Mouse (Mus musculus) thymus, postnatal 0 days (tissue): ENCODE results near the gene Fam49a. TPM values are rescaled to one million over a fixed set of nuclear protein-coding genes. Genes with fewer than 3 reads are reported as not detected.
"Not testable (repeated sequence)": the region's sequence is repeated elsewhere in the genome, so short reads cannot be mapped to it uniquely, and the experiment has no call there.

Source experiments
- DNase-seq: peaks from one replicate; pipeline ENCODE4 v3.0.0-alpha.2; 2015; ENCODE audit warnings: low spot score
- polyA plus RNA-seq: library from polyadenylated mRNA; unstranded; fragments of >200 nt; fragmentation: Nextera tagmentation; extraction: Ambion mirVana; gene quantifications from 2 replicates; pipeline ENCODE4 v1.2.1, GENCODE M21; 2015

The Fam49a gene
- polyA plus RNA-seq, 1 experiment from 2014 or later = 8.7 TPM

DNA sequence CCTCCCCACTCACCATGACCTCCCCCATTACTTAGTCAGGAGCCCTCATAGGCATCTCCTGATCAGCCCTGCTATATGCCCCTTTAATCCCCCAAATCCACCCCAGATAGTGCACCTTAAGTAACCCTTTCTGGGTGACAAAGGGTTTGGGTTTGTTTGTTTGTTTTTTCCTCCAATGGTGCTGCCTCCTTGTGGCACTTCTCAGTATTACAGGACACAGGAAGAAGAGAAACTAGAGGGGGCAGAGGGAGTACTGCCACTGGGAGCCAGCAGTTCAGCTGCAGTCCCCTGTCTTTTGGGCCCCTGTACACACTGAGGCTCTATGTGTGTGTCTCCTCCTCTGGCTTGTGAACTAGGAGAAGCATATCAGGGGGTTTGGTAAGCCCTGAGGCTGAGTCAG, 51.5 kb downstream of the Fam49a start:
- DNase-seq = peak; percentile 32

DNA sequence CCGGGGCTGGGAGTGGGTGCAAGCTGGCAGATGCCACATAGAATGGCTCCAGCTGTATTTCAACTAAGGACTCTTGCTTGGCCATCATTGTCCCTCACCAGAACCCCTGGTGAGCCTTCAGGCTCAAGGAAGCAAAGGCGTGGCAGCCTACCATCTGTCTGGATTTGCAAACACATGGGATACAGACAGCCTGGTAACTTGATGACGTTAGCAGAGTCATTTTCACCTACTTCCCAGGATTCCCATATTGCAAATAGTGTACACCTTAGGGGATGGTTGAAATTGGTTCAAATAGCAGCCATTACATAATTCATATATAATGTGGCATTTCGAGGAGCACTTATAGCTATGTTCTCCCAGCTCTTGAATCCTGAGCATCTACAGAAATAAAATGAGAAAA, 52.0 kb downstream of the Fam49a start:
- DNase-seq = no peak

GRCm38 (mm10) chr12:12314326-12314725, 52.4 kb downstream of the Fam49a start:
- DNase-seq = no peak

GRCm38 (mm10) chr12:12315011-12315410, 53.1 kb downstream of the Fam49a start:
- DNase-seq = no peak

DNA sequence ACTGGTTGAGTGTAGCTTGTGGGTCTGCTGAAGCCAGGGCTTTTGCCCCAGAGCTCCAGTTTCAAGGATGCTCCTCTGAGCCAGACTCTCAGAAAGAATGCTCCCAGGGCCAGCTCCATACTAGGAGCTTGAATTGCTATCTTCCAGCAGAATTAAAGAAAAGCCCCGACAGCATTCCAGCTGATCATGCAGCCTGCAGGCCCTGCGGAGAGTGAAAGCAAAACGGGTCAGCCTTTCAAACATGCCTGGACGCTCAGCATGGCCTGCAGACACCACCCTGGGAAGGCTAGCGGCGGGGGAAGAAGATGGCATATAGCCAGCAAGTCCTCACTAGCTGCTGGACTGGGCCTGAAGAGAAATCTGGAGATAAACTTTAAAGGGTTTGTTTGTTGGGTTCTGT, 55.0 kb downstream of the Fam49a start:
- DNase-seq = no peak

DNA sequence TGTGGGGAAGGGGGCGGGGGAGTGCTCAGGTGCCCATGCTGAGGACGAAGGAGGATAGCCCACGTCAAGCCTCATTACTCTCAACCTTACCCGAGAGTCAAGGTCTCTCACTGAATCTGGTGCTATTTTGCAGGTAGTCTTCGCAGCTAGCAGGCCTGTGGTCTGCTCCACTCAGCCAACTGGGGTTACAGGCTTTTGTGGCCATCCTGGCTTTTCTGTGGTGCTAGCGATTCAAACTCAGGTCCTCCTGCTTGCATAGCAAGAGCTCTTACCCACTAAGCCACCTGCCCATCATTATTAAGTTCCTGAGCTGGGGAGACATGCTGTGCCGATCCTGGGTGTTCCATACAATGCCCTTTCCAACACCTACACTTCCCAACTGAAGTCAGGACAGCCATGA, 55.7 kb downstream of the Fam49a start:
- DNase-seq = no peak

- peak; percentile 66 for DNase-seq
These were observed 56.3 kb downstream of the Fam49a start for GRCm38 (mm10) chr12:12318140-12318734.

DNA sequence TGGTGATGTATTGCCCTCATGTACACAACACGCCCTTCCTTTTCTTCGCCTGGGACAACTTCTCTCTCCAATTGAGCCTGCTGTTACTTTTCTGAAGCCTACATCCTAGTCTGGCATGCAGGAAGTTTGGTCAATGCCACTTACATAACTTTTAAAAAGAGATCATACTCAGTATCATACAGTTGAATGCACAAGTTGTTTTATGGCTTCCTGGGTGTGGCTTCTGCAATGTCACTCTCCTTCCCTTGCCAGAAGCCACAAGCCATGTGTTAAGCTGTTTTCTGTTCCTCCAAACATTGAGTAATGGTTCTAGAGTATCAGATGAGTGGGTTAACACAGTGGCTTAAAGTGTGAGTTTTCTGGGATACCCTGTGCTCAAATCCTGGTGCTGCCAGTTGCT, 58.8 kb downstream of the Fam49a start:
- DNase-seq = no peak

DNA sequence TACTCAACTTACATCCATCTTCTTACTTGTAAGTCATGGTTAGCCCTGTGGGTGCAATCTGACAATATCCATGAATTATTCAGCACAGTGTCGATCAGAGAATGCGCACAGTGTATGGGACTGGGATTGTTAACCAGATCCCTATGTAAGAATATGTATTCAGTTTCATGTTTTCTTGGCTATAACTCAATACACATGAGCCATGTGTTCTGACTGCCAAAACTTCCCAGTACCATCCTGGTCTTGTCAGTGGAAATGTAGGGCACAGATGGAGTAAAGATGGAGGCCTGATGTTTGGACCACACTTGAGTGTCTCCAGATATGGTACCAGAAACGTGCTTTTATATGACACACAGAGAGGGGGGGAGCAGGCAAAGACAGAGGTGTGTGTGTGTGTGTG, 59.2 kb downstream of the Fam49a start:
- no peak for DNase-seq

DNA sequence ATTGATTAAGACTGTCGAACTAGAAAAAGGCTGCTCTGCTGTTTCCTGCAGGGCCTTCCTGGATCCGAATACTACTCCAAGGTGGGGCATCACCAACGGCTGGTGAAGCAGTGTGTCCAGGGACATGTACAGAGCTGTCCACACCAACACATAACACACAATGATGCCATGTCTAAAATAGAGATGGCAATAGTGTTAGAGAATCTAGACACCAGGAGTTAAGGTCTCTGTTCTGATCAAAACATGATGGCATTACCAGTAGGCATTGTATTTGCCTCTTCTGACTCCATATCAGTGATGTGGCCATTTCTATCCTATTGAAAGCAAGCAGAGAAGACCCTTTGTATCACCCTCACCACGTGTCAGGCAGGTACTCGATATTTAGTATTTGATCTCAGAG, 61.1 kb downstream of the Fam49a start:
- no peak for DNase-seq

DNA sequence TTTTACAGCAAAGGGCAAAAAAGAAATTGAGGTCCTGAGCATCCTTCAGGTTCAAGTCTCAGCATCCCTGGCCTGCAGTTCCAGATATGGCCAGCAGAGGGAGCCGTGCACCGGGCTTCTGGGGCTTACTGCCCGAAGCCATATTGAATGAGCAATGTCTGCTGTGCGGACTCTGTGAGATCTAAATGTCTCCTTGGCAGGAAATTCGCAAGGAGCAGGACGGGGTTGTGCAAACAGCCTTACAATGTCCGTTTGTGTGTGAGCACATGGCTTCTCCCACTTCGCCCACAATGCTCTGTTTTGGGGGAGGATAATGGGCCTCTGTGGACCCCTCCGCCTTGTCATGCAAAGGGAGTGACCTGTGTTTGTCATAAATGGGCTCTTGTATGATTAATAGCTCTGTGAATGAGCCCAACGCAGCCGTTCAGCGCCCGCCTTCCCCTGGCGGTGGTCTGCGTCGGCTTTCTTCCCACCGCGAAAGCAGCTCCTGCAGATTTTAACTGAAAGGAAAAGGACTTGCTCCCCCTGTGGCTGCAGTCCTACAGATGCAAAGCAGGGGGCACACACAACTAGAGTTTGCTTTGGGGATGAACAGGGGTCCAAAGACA, 61.8 kb downstream of the Fam49a start:
- DNase-seq = peak; percentile 86

DNA sequence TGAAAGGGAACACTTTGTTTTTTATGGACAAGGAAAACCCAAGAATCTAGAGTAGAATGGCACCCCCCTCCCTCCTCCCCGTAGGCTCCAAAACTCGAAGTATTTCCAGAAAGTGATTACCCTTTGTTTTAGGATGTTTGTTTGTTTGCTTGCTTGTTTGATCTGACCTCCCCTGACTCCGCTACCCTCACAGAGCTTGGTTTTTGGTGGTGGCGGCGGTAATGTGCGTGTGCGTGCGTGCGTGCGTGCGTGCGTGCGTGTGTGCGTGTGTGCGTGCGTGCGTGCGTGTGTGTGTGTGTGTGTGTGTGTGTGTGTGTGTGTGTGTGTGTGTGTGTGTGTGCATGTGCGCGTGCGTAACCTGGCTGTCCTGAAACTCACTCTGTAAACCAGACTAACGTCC, 62.3 kb downstream of the Fam49a start:
- DNase-seq = not testable (repeated sequence)

GRCm38 (mm10) chr12:12333526-12334310, 71.8 kb downstream of the Fam49a start:
- DNase-seq = no peak

DNA sequence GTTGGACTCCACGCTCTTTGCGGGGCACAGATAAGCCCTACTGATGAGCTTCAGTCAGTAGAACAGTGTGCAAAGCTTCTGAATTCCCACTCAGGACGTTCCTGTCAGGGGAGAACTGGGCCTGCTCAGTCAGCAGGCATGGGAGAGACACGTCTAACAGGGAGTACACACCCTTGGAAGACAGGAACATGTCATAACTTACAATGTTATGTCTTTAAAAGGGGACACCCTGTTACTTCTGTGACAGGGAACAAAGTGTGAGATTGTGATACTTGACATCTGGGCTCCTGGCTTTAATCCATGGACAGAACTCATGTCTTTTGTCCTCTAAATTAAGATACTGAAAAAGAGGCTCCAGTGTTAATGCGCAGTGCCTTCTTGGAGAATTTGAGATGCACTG, 72.5 kb downstream of the Fam49a start:
- DNase-seq = no peak

DNA sequence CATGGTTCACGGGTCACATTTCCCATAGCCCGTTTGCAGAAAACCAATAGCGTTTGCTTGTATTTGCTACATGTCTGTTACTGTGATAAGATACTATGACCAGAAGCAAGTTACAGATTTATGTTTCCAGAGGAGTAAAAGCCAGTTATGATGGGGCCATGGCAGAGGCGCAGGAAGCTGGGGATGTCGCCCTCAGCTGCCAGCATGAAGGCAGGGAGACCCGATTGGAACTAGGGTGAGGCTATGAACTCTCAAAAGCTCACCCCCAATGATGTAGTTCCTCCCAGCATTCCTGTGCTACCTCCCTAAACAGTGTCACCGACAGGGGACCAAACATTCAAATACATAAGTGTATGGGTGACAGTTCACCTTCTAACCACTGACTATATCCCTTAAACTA, 73.6 kb downstream of the Fam49a start:
- DNase-seq = no peak

- DNase-seq = no peak
These were observed 75.4 kb downstream of the Fam49a start for GRCm38 (mm10) chr12:12337378-12337777.

GRCm38 (mm10) chr12:12343320-12343719, 81.4 kb downstream of the Fam49a start:
- no peak for DNase-seq

GRCm38 (mm10) chr12:12348625-12349024, 86.7 kb downstream of the Fam49a start:
- DNase-seq = no peak

- DNase-seq = peak; percentile 81
These were observed 87.8 kb downstream of the Fam49a start for GRCm38 (mm10) chr12:12349645-12350288.

GRCm38 (mm10) chr12:12351816-12352552, 90.0 kb downstream of the Fam49a start:
- peak; percentile 11 for DNase-seq

- DNase-seq = no peak
These were observed 92.2 kb downstream of the Fam49a start for GRCm38 (mm10) chr12:12354115-12354653.
